Mouse (Mus musculus): ENCODE results near the gene Cers6.

Gene Cers6

GRCm38 (mm10) chr2:68860904-68861685, at the start of gene Cers6:
Cers6 (plus strand) TSS chr2:68861441.
- peak; percentile 81 to 83 for DNase-seq (ENCODE audit: low spot score in 2 of 2)

- DNase-seq (ENCODE audit: low spot score in 2 of 2): no peak
These were observed 46.8 kb upstream of the Cers6 start for GRCm38 (mm10) chr2:68814409-68814808.

- DNase-seq (ENCODE audit: low spot score in 2 of 2): no peak
These were observed 42.2 kb upstream of the Cers6 start for GRCm38 (mm10) chr2:68819040-68819439.

- no peak for DNase-seq (ENCODE audit: low spot score in 2 of 2)
These were observed 38.9 kb upstream of the Cers6 start for GRCm38 (mm10) chr2:68822152-68822887.

- DNase-seq (ENCODE audit: low spot score in 2 of 2): peak; percentile 46 to 53
These were observed 35.8 kb upstream of the Cers6 start for GRCm38 (mm10) chr2:68825326-68826020.

- DNase-seq (ENCODE audit: low spot score in 2 of 2): no peak
These were observed 17.9 kb upstream of the Cers6 start for GRCm38 (mm10) chr2:68843330-68843729.

GRCm38 (mm10) chr2:68844530-68844929, 16.7 kb upstream of the Cers6 start:
- DNase-seq (ENCODE audit: low spot score in 2 of 2): no peak

GRCm38 (mm10) chr2:68845002-68845740, 16.1 kb upstream of the Cers6 start:
- DNase-seq (ENCODE audit: low spot score in 2 of 2): no peak

- DNase-seq (ENCODE audit: low spot score in 2 of 2): no peak
These were observed 850 bp upstream of the Cers6 start for GRCm38 (mm10) chr2:68860391-68860790.

GRCm38 (mm10) chr2:68861721-68862463, 651 bp downstream of the Cers6 start:
- DNase-seq (ENCODE audit: low spot score in 2 of 2): peak in 1 of 2 experiments; percentile 14

- no peak for DNase-seq (ENCODE audit: low spot score in 2 of 2)
These were observed 1.4 kb downstream of the Cers6 start for GRCm38 (mm10) chr2:68862464-68863266.

GRCm38 (mm10) chr2:68863561-68863960, 2.3 kb downstream of the Cers6 start:
- DNase-seq (ENCODE audit: low spot score in 2 of 2): no peak

GRCm38 (mm10) chr2:68864366-68864765, 3.1 kb downstream of the Cers6 start:
- DNase-seq (ENCODE audit: low spot score in 2 of 2): no peak

GRCm38 (mm10) chr2:68867148-68867547, 5.9 kb downstream of the Cers6 start:
- no peak for DNase-seq (ENCODE audit: low spot score in 2 of 2)

GRCm38 (mm10) chr2:68870999-68871780, 9.9 kb downstream of the Cers6 start:
- DNase-seq (ENCODE audit: low spot score in 2 of 2): no peak

- peak in 1 of 2 experiments; percentile 44 for DNase-seq (ENCODE audit: low spot score in 2 of 2)
These were observed 11.8 kb downstream of the Cers6 start for GRCm38 (mm10) chr2:68873086-68873485.

GRCm38 (mm10) chr2:68873653-68874441, 12.6 kb downstream of the Cers6 start:
- peak; percentile 50 to 58 for DNase-seq (ENCODE audit: low spot score in 2 of 2)

- no peak for DNase-seq (ENCODE audit: low spot score in 2 of 2)
These were observed 13.3 kb downstream of the Cers6 start for GRCm38 (mm10) chr2:68874575-68874974.
